Mouse (Mus musculus) embryonic fibroblast, embryonic 13.5 days (primary cell): Measurements from ENCODE around the gene Cmtm6. TPM values are rescaled to one million over a fixed set of nuclear protein-coding genes. Genes with fewer than 3 reads are reported as not detected.

ENCODE experiments used
- H3K27ac ChIP-seq: 2 replicates; pipeline ENCODE4 v1.5.1; 2012; ENCODE audit warnings: low read length, control low read depth, inconsistent platforms; ENCODE audit not compliant: insufficient read depth
- H3K4me1 ChIP-seq: 2 replicates; pipeline ENCODE4 v1.6.1; 2011; ENCODE audit warnings: low read length; ENCODE audit not compliant: control insufficient read depth, insufficient read depth
- H3K4me3 ChIP-seq: 2 replicates; pipeline ENCODE4 v1.5.1; 2011; ENCODE audit warnings: mild to moderate bottlenecking, control low read depth, low read length; ENCODE audit not compliant: insufficient read depth
- CTCF ChIP-seq: IDR thresholded peaks from 2 replicates; pipeline ENCODE4 v1.5.1; 2011; ENCODE audit warnings: mild to moderate bottlenecking, control low read depth, low read length, moderate library complexity, borderline replicate concordance; ENCODE audit not compliant: insufficient read depth
- POLR2A ChIP-seq: IDR thresholded peaks from 2 replicates; pipeline ENCODE4 v1.6.1; 2011; ENCODE audit warnings: low read depth, mild to moderate bottlenecking, control low read depth, low read length, moderate library complexity
- polyA plus RNA-seq: library from polyadenylated mRNA; stranded (reverse); fragments of >200 nt; gene quantifications from 2 replicates; pipeline ENCODE4 v1.2.4, GENCODE M21; 2011; ENCODE audit warnings: low read depth; ENCODE audit not compliant: missing spikeins, insufficient read length

Cmtm6 gene
- polyA plus RNA-seq, 1 experiment: 17.6 TPM

DNA sequence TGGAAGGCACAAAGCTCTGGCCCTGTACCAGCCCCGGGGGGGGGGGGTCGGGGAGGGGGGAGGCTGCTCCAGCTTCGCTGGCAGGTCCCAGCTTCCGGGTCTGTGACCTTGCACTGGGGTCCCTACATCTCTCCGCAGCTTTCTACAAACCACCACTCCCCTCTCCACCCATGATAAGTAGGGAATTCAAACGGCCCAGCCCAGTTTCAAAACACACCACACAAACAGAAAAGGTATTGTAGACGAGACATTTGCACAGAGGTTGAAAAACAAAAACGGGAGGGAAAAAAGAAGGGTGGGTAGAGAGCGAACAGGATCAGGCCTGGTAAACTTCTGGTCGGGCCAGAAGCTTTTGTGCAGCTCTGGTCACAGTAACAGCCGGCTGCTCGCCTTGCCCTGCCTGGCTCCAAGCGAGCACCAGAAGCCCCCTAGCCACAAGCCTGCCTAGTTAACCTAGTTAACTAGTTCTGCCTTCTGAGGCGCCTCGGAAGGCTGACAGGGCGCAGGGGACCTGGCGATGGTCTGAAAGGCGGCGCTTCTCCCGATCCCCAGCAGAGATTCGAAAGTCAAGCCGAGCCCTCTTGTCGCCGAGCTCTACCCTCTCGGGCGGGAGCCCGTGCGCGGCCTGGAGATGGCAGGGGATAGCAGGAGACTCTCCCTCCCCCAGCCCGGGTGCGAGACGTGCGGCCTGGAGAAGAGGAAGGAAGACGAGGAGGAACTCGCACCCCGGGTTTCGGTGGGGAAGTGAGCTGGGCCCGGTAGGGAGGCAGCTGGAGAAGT, 50.0 kb downstream of the Cmtm6 start:
- Histone ChIP-seq H3K27ac (peak overlapping the region; percentile 74), H3K4me3 (peak overlapping the region; percentile 80), H3K4me1 (peaks cover 6% of the 10 kb centered on the region)
- no peak for TF ChIP-seq POLR2A
- TF ChIP-seq CTCF: no peak

DNA sequence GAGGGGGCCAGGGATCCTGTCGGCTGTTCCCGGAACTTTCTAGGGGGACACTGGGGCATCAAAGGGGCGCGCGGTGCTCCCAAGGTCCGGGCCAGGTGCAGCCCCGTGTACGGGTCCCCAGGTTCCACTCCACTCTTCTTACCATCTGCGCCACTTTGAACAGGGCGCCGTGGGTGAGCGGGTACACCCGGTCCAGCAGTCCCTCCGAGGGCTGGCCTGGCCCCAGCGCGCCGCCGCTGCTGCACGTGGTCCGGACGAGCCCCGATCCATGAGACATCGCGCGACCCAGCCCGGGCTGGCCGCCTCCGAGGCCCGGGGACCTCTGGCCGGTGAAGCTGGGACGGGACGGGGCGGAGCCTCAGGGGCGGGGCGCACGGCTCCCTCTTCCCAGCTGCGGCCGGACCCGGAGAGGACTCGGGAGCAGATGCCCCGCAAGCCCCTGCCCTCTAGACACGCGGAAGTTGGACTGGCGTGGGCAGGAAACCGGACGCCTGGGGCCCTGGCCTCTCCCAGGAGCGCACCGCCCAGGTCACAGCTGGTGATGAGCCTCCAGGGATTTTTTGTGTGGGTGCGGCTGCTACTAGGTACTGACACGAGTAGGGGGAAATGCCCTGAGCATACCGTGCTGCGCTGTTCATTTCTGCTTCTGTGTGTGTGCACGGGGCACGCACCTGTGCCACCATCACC, 50.8 kb downstream of the Cmtm6 start, which contains the start of gene Cmtm7:
Gene Cmtm7 (minus strand): TSS at position 331 of the 687 bp plus-strand sequence.
- Histone ChIP-seq H3K4me3 (peak within 1 kb of the TSS; percentile 80), H3K27ac (peak within 1 kb of the TSS; percentile 74), H3K4me1 (peaks cover 6% of the 10 kb centered on the region)
- TF ChIP-seq CTCF (no peak), POLR2A (peak; percentile 85)

DNA sequence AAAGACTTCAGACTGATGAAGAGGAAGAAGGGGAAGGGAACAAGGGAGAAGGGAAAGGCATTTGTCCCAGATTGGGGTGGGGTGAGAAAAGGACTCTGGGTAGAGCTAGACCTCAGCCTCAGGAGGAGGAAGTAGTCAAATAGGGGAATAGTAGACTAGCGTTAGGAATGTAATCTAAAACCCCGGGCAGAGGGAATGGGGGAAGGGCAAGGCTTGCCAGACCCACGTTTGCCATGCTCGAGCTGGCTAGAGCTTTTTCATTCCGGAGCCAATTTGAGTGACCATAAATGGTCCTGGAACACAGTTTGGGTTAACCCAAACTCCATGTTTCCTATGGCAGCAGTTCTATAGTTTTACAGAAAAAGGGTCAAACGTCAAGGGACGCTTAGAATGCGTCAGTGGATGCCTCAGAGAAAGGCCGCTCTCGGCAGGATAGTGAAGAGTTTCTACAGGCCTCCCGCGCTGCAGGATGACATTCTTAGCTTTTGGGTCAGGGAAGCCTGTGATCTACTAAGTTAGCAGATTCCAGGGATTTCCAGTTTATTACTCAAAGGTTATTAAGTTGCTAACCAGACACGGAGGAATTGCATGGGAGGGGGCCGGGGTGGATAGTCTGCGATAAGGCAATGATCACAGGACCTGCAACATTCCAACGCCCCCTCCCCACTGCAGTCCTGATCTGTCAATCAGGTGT, 54.7 kb downstream of the Cmtm6 start:
- 0 out of 2 replicates have a peak, but pooled peaks have one; percentile 8 for TF ChIP-seq POLR2A
- no peak for TF ChIP-seq CTCF
- no peak overlapping the region for H3K4me3 ChIP-seq
- H3K4me1 ChIP-seq: peaks cover 6% of the 10 kb centered on the region
- H3K27ac ChIP-seq: peak overlapping the region; percentile 77

DNA sequence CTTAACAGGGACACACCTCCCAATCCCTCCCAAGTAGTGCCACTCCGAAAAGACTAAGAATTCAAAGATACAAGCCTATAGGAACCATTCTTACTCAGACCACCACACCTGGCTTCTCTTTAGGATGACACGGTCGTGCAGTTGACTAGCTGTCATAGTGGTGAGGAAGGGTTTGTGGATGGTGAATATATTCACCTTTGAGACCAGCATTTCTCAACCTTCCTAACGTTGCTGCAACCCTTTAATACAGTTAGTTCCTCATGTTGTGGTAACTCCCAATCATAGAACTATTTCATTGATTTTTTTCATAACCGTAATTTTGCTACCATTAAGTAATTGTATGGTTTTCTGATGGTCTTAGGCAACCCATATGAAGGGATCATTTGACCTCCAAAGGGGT, 56.2 kb downstream of the Cmtm6 start:
- TF ChIP-seq CTCF: no peak
- no peak for TF ChIP-seq POLR2A
- Histone ChIP-seq H3K27ac (no peak overlapping the region), H3K4me1 (peaks cover 6% of the 10 kb centered on the region), H3K4me3 (no peak overlapping the region)

DNA sequence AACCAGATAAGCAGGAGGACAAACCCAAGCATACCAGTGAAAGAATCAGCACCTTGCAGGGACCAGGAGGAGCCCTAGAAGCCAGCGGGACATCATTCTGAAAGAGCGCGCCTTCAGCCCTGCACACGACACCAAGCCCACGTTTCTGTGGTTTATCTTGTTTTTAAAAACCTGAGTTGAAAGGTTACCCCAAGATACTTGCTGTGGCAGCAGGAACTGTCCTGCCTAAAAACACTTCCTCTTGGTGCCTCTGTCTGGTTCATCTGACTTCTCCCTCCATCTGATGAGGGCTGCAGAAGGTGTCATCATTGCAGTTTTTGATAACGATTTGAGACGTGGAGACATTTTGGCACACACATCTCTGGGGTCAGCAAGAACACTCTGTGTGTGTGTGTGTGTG, 56.8 kb downstream of the Cmtm6 start:
- Histone ChIP-seq H3K27ac (no peak overlapping the region), H3K4me3 (no peak overlapping the region), H3K4me1 (peaks cover 6% of the 10 kb centered on the region)
- TF ChIP-seq CTCF (no peak), POLR2A (no peak)

DNA sequence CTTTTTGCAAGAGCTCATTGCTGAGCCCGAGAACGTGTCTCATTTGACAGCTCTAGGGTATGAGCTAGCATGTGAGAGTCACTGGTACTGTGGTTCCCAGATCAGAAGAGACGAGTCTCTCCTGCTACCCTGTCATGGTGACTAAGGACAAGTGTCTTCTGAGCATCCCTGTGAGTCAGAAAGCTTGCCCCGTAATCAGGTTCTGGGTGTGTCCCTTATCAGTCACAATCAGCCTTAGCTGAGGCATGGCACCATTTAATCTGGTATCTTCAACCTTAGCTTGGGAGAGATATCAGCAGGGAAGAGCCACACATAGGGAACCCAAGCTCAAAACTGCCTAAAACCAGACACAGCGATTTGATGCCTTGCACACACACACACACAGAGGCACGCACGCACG, 57.8 kb downstream of the Cmtm6 start:
- peaks cover 6% of the 10 kb centered on the region for H3K4me1 ChIP-seq
- H3K27ac ChIP-seq: no peak overlapping the region
- TF ChIP-seq POLR2A (no peak), CTCF (no peak)
- H3K4me3 ChIP-seq: no peak overlapping the region

DNA sequence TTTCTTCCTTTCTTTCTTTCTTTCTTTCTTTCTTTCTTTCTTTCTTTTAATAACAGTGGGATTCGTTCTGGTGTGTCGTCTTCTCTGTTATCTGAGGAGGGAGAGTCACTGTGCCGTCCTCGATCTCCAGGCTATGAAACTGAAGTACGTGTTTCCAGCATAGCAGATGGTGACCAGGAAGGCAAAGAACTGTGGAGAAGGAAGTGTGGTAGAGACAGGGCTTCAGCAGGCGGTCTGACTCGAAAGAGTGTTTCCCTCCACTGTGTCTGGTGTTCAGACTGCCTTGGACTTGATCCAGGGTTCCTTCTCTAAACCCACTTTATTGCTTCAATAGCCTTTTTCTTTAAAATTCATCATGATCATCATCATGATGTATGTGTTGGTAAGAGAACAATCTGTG, 58.6 kb downstream of the Cmtm6 start:
- Histone ChIP-seq H3K27ac (no peak overlapping the region), H3K4me3 (no peak overlapping the region), H3K4me1 (peaks cover 6% of the 10 kb centered on the region)
- no peak for TF ChIP-seq POLR2A
- no peak for TF ChIP-seq CTCF

DNA sequence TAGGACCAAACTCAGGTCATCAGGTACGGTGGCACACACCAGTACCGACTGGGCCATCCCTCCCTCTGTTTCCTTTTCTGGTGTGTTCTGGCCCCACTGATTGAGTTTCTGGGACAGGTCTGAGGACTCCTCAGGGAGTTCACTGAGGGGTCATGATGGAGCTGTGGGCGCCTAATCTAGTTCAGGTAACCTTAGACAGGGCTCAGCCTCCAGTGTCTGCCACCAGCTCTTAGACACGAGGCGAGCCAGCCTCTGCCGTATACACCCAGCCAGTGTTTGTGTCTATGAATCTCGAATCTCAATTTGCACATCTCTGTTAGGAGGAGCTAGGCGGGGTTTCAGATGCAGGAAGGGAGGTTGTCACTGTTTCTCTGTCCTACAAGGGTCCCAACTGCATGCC, 59.1 kb downstream of the Cmtm6 start:
- Histone ChIP-seq H3K27ac (no peak overlapping the region), H3K4me3 (no peak overlapping the region), H3K4me1 (peaks cover 3% of the 10 kb centered on the region)
- TF ChIP-seq POLR2A: no peak
- no peak for TF ChIP-seq CTCF

DNA sequence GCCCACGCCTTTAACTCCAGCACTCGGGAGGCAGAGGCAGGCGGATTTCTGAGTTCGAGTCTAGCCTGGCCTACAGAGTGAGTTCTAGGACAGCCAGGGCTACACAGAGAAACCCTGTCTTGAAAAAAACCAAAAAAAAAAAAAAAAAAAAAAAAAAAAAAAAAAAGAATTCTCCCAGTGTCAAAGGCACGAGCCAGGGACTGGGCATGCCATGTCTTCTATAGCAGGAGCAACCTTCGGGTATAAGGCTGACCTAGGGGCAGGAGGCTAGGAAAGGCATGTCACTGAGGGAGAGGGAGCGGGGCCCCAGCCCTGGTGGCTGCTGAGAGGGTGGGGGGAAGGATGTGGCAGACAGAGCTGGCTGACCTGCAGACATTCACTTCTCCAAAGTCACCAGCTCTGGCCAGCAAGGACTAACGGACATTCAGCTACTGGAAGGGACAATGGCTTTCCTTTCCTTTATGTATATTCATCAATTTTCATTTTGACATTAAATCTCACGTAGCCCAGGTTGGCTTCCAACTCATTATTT, 62.9 kb downstream of the Cmtm6 start:
- TF ChIP-seq POLR2A: no peak
- no peak for TF ChIP-seq CTCF
- Histone ChIP-seq H3K4me1 (no peaks in the 10 kb centered on the region), H3K4me3 (no peak overlapping the region), H3K27ac (no peak overlapping the region)

DNA sequence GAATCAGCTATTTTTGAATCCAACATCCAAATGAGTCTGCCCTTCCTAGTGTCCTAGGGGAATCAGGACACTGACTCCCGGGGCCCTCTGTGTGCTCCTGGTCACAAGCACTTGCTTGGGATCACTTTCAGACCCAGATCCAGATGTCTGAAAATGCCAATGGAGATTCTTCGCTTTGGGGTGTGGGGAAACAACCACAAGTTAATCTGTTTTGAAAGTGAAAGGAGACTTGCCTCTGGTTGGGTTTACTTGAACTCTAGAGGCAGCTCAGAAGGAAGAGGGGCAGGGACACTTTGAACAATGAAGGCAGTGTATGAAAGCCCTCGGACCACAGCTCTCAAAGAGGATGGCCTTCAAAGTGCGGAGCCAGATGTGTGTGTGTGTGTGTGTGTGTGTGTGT, 63.6 kb downstream of the Cmtm6 start:
- Histone ChIP-seq H3K27ac (no peak overlapping the region), H3K4me3 (no peak overlapping the region), H3K4me1 (no peaks in the 10 kb centered on the region)
- TF ChIP-seq CTCF: no peak
- no peak for TF ChIP-seq POLR2A
